ENCODE assay signal across 8 mouse cellular contexts in the genomic region with DNA sequence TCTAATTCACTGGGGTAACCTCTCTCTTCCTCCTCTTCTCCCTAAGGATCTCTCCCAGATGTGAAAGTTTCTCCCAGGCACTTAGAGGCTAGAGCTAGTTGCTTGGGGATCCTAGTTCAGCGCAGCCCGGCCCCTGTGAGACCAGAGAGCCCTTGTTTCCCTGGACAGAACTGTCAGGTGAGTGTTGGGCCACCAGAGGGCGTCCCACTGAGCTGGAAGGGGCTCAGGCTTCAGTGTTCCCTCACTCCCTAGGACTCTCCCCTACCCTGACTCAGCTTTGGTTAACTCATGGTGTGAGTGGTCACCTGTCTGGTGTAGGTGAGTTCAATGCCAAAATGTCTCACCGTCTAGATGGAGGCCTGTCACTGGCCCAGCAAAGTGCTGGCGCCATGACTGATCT. TPM values are rescaled to one million over a fixed set of nuclear protein-coding genes. Genes with fewer than 3 reads are reported as not detected.
DNase-seq lines count a peak whose midpoint lies in the region; ATAC-seq and TF ChIP-seq lines count a peak whose summit lies in the region.

A gene (plus strand): TSS at position 113 of the 400 bp plus-strand sequence.

- H3K4me3 ChIP-seq in cortical plate, adult 2 months (ENCODE audit: insufficient read depth, low read length), result no peak within 1 kb of the TSS
- no peak within 1 kb of the TSS for H3K4me3 ChIP-seq in midbrain, embryonic 16.5 days (ENCODE audit: low read depth, low read length)

- H3K27me3 ChIP-seq in midbrain, embryonic 16.5 days (ENCODE audit: control insufficient read depth, insufficient read depth, low read depth, low read length), result no peaks in the 10 kb centered on the region

- no peak for DNase-seq in frontal cortex, adult 2 months (ENCODE audit: extremely low spot score in 1 of 2, low spot score in 1 of 2)
- no peak for DNase-seq in frontal cortex, postnatal 36 days (ENCODE audit: low spot score in 2 of 2)
- peak; percentile 55 for DNase-seq in CD4-positive, CD25-positive, alpha-beta regulatory T cell, adult 2 months (ENCODE audit: low read depth, low spot score)
- no peak for DNase-seq in heart, adult 8-10 months (ENCODE audit: low spot score)
- no peak for DNase-seq in left cerebral cortex, postnatal 36 days (ENCODE audit: low spot score in 2 of 2)
- no peak for DNase-seq in T-cell, adult 2 months (ENCODE audit: low spot score)

- ATAC-seq in midbrain, embryonic 16.5 days, result no peak

- no peaks in the 10 kb centered on the region for H3K9me3 ChIP-seq in midbrain, embryonic 16.5 days (replicated peaks; ENCODE audit: control insufficient read depth, low read length, poor library complexity, severe bottlenecking)

- TF ChIP-seq POLR2A in cortical plate, adult 2 months (IDR thresholded peaks at IDR 0.05; ENCODE audit: extremely low read depth, insufficient read depth, low read length), result no peak

- intact Hi-C loops in left cerebral cortex, postnatal 36 days (cut with DNase I), result no loop called here

- TF ChIP-seq CTCF in cortical plate, adult 2 months (IDR thresholded peaks at IDR 0.05; ENCODE audit: extremely low read depth, insufficient read depth, low read length), result peak; percentile 37

- H3K4me1 ChIP-seq in cortical plate, adult 2 months (ENCODE audit: control insufficient read depth, insufficient read depth, low read length), result no peaks in the 10 kb centered on the region
- H3K4me1 ChIP-seq in midbrain, embryonic 16.5 days (ENCODE audit: control insufficient read depth, insufficient read depth, low read length), result peaks cover 18% of the 10 kb centered on the region

- no peak within 1 kb of the TSS for H3K4me2 ChIP-seq in midbrain, embryonic 16.5 days (ENCODE audit: low read length)

- peaks cover 44% of the 10 kb centered on the region for H3K36me3 ChIP-seq in midbrain, embryonic 16.5 days (ENCODE audit: control insufficient read depth, insufficient read depth, low read length)

- no peak within 1 kb of the TSS for H3K27ac ChIP-seq in cortical plate, adult 2 months (ENCODE audit: insufficient read depth, low read length)
- no peak within 1 kb of the TSS for H3K27ac ChIP-seq in midbrain, embryonic 16.5 days (ENCODE audit: low read length)

- H3K9ac ChIP-seq in midbrain, embryonic 16.5 days (ENCODE audit: low read depth, low read length), result no peak within 1 kb of the TSS

- WGBS in midbrain, embryonic 16.5 days, result 68% methylated on average over 5 of the region's 5 CpGs

RNA-seq across cellular contexts. Expression of the gene that starts here (rescaled TPM):
- 51.1 and 56.4 TPM in 2 replicates for polyA plus RNA-seq in frontal cortex, adult 2 months (2012; rRNA removed)
- 41.0 and 50.2 TPM in 2 replicates for polyA plus RNA-seq in cortical plate, adult 2 months (2012; rRNA removed)
- total RNA-seq in heart, adult 8-10 months (2022), result 10 to 100 TPM; 25.5 to 37.3 (median 27.2) TPM
- total RNA-seq in left cerebral cortex, postnatal 36 days (2021), result 10 to 100 TPM; 43.8 to 63.2 TPM
- 19.3 and 19.4 TPM in 2 replicates for polyA plus RNA-seq in midbrain, embryonic 16.5 days (2015; fragmentation: Nextera tagmentation; extraction: Ambion mirVana)
